Mouse (Mus musculus) thymus, adult 2 months (tissue): ENCODE results near the gene BC049352. TPM values are rescaled to one million over a fixed set of nuclear protein-coding genes. Genes with fewer than 3 reads are reported as not detected.

Experiments used
- DNase-seq: peaks from one replicate; pipeline ENCODE4 v3.0.0; 2021
- H3K27ac ChIP-seq: fragments of 200-500 bp; 2 replicates; pipeline ENCODE4 v1.5.1; 2012; ENCODE audit warnings: low read length, control low read depth; ENCODE audit not compliant: control insufficient read depth, insufficient read depth
- H3K27me3 ChIP-seq: fragments of 200-500 bp; 2 replicates; pipeline ENCODE4 v1.6.1; 2012; ENCODE audit warnings: mild to moderate bottlenecking, low read length, moderate library complexity, mixed read lengths; ENCODE audit not compliant: control insufficient read depth, insufficient read depth
- H3K36me3 ChIP-seq: fragments of 200-500 bp; 2 replicates; pipeline ENCODE4 v1.6.1; 2012; ENCODE audit warnings: mild to moderate bottlenecking, low read length, moderate library complexity; ENCODE audit not compliant: control insufficient read depth, insufficient read depth
- H3K4me1 ChIP-seq: fragments of 200-500 bp; replicated peaks from 2 replicates; pipeline ENCODE4 v1.6.1; 2012; ENCODE audit warnings: low read length; ENCODE audit not compliant: control insufficient read depth, insufficient read depth
- H3K4me3 ChIP-seq: fragments of 200-500 bp; 2 replicates; pipeline ENCODE4 v1.5.1; 2012; ENCODE audit warnings: mild to moderate bottlenecking, low read length, control low read depth, moderate library complexity; ENCODE audit not compliant: control insufficient read depth, insufficient read depth
- CTCF ChIP-seq: fragments of 200-500 bp; IDR thresholded peaks from 2 replicates; pipeline ENCODE4 v1.5.1; 2012; ENCODE audit warnings: mild to moderate bottlenecking, control low read depth, low read length, moderate library complexity, borderline replicate concordance; ENCODE audit not compliant: control insufficient read depth, poor library complexity, insufficient read depth; ENCODE audit errors: extremely low read depth
- POLR2A ChIP-seq: fragments of 200-500 bp; IDR thresholded peaks from 2 replicates; pipeline ENCODE4 v1.6.1; 2012; ENCODE audit warnings: mild to moderate bottlenecking, low read length, control low read depth, moderate library complexity; ENCODE audit not compliant: control insufficient read depth, poor library complexity, insufficient read depth; ENCODE audit errors: extremely low read depth
- whole genome bisulfite sequencing: fragments of 180-500 bp; shearing (Covaris S2); methylation state at CpG from one replicate; pipeline ENCODE4 v1.1.7; 2018; 5-methylcytosine and 5-hydroxymethylcytosine counted together
- polyA plus RNA-seq: library from polyadenylated mRNA; depleted of rRNA; stranded (reverse); fragments of >200 nt; gene quantifications from 2 replicates; pipeline ENCODE4 v1.2.3, GENCODE M21; 2012; rRNA removed

BC049352 gene
- polyA plus RNA-seq, 1 experiment: 4.5 TPM

DNA sequence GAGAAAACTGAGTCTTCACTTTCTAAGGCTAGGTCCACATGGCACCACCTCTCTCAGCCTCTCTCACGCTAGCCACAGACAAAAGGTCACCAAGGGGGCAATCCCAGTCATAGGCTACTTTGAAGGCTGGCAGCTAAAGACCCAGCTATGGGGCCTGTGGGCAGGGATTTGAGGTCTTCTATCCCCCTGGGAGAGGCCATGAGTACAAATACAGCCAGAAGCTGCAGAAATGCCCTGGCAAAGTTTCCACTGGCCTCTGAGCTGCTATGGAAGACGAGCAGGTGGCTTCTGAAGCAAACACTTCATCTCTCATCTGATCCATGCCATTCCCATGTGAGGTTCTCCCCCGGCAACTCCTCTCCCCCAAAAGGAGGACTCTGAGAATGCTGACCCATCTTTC is 98.3 kb downstream of the BC049352 start:
- H3K27me3 ChIP-seq: no peaks in the 10 kb centered on the region
- TF ChIP-seq CTCF: no peak
- TF ChIP-seq POLR2A: no peak
- H3K27ac ChIP-seq: no peak overlapping the region
- H3K4me3 ChIP-seq: no peak overlapping the region
- H3K4me1 ChIP-seq: peaks cover 26% of the 10 kb centered on the region
- DNase-seq: no peak
- no peaks in the 10 kb centered on the region for H3K36me3 ChIP-seq
- WGBS: 88% methylated on average over 3 of the region's 3 CpGs

DNA sequence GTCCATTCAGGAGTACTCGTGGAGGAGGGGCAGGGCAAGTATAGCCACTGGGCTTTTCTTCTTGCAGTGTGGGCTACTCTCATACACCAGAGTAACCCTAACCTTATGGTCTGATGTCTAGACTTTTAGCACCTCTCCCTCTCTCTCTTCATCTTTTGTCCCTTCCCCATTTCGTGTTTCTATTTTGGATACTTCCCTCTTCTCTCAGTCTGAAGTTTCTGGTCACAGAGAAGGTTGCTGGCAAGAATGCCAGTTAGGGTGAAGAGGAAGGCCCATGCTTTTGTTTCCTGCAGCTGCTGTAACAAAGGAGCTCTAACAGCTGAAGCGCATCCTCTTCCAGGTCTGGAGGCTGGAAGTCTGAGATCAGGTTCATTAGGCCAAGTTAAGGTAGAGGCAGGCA is 99.1 kb downstream of the BC049352 start:
- 43% methylated on average over 3 of the region's 3 CpGs for WGBS
- Histone ChIP-seq H3K27me3 (no peaks in the 10 kb centered on the region), H3K4me3 (no peak overlapping the region), H3K27ac (no peak overlapping the region), H3K36me3 (no peaks in the 10 kb centered on the region), H3K4me1 (peaks cover 24% of the 10 kb centered on the region)
- no peak for TF ChIP-seq POLR2A
- TF ChIP-seq CTCF: no peak
- DNase-seq: no peak

DNA sequence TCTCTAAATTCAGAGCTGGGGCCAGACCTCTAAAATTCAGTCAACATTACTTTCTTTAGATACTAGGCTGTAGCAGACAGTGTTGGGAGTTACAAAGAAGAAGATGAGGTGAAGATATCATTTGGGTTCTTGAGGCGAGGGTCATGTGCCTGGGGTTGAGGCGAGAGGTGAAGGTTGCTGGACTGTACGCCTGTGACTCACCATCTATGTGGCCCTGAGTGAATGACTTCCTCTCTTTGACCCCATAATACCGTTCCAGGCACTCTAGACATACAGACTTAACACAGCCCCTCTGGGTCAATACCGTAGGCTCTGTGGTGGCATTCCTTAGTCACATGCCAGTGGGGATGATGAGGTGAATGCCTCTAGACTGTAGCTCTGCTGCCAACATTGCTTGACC is 100.7 kb downstream of the BC049352 start:
- peaks cover 24% of the 10 kb centered on the region for H3K4me1 ChIP-seq
- no peaks in the 10 kb centered on the region for H3K36me3 ChIP-seq
- no peak for DNase-seq
- TF ChIP-seq CTCF (no peak), POLR2A (no peak)
- no peaks in the 10 kb centered on the region for H3K27me3 ChIP-seq
- no peak overlapping the region for H3K4me3 ChIP-seq
- no peak overlapping the region for H3K27ac ChIP-seq
- 92% methylated on average over 5 of the region's 5 CpGs for WGBS

DNA sequence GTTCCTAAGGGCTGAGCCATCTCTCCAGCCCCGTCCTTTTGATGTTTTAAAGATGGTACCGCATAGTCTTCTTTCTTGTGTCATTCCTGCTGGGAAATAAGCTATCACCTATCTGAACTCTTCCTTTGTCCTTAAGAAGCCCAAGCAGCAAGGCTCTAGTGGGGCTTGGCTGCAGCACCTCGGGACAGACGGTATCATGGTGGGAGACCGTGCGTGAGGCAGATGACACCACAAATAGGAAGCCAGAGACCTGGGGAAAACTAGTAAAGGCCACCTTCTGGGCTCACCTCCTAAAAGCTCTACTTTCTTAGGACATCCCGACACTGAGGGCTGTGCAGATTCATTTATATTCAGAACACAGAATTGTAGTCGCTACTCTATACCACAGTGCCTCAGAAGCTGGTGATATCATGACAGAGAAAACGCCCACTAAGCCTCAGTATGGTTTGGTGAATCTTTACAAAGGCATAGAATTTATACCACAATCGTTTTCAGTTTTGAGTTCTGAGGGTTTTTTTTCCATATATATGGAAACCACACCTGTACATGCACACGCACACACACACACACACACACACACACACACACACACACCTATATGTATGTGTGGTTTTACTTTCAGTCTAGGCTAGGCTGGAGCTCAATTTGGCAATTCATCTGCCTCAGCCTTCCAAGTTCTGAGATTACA is 109.8 kb downstream of the BC049352 start:
- Histone ChIP-seq H3K4me3 (no peak overlapping the region), H3K27me3 (no peaks in the 10 kb centered on the region), H3K27ac (no peak overlapping the region), H3K4me1 (peaks cover 17% of the 10 kb centered on the region), H3K36me3 (no peaks in the 10 kb centered on the region)
- TF ChIP-seq CTCF: no peak
- TF ChIP-seq POLR2A: no peak
- DNase-seq: no peak
- 40% methylated on average over 11 of the region's 11 CpGs for WGBS

DNA sequence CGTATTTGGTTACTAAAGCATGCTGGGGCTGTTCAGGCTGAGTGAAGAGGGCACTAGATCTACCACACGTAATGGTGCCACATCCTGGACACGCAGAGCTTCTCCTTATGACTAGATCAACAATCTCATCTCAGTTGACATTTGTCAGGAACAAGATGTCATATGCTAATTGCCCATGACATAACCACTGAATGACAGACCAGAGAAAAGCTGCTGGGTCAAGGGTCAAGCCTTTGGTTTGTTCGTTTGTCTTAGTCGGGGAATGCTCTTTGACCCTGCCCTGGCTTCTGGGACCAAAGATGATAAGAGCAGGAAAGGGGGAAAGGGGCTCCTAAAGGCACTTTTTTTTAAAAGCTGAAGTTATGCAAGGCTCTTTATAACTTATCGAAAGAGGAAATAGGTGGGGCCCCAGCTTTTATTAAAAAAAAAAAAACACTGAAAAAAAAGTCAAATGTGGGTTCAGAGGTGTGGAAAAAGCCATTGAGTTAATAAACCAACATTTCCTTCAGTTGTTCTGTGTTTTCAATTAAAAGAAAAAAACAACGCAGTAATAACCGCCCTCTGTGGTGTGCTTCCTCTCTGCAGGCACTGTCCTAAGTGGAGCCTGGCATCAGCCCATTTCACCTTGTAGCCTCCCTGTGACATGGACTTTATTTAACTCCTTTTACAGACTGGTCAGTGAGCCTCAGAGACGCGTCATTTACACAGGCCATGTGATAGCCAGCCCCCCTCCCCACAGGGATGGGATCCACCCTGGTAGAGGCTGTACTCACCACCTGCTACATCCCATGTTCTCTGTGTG is 112.6 kb downstream of the BC049352 start:
- Histone ChIP-seq H3K4me3 (no peak overlapping the region), H3K27me3 (no peaks in the 10 kb centered on the region), H3K36me3 (no peaks in the 10 kb centered on the region), H3K4me1 (peaks cover 17% of the 10 kb centered on the region), H3K27ac (no peak overlapping the region)
- no peak for TF ChIP-seq CTCF
- no peak for TF ChIP-seq POLR2A
- no peak for DNase-seq
- 21% methylated on average over 10 of the region's 10 CpGs for WGBS

DNA sequence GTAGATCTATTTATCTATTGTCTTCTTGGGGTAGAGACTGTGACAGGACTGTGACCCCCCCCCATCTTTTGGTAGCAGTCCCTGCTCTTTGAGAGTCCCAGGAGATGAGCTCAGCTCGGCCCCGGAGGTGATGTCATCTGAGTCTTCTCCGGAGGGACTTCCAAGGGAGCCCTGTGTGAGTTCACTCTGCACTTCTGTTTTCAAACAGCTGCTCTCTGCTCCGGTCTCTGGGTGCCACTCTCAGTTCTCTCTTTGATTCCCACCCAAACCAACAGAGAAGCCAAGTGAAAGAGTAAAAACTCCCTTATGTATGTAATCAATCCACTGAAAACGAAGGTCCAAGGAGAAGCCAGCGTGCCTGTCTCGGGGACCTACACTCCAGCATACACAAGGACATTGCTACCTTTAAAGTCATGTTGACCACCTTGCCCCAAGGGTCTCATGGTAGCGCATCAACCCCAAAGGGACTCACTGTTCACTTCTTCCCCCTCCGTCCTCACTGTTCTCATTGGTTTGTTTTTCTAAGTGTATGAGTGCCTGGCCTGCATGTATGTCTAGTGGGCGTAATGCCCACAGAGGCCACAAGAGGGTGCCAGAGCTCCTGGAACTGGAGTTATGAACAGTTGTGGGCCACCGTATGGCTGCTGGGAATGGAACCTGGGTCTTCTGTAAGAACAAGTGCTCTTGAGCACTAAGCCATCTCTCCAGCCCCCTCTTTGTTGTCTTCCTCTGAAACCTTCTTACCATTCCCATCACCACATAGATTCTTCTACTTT is 117.6 kb downstream of the BC049352 start:
- H3K36me3 ChIP-seq: no peaks in the 10 kb centered on the region
- no peaks in the 10 kb centered on the region for H3K27me3 ChIP-seq
- H3K4me1 ChIP-seq: peaks cover 9% of the 10 kb centered on the region
- TF ChIP-seq POLR2A: no peak
- TF ChIP-seq CTCF: peak; percentile 78; the same call in 1 of the 2 replicates
- peak overlapping the region; percentile 8; the same call in 1 of the 2 replicates for H3K27ac ChIP-seq
- 76% methylated on average over 11 of the region's 11 CpGs for WGBS
- no peak overlapping the region for H3K4me3 ChIP-seq
- peak; percentile 67 for DNase-seq

Other genes with a start within 250 kb of the BC049352 start
- 23.0 and 23.7 TPM in 2 replicates for gene Ube4a, start 216.4 kb upstream of the BC049352 start, polyA plus RNA-seq
- 183 and 216 TPM in 2 replicates for gene Cd3g, start 201.6 kb upstream of the BC049352 start, polyA plus RNA-seq
- gene Cd3d, start 200.2 kb upstream of the BC049352 start, polyA plus RNA-seq: 214 and 262 TPM in 2 replicates
- gene Cd3e, start 172.4 kb upstream of the BC049352 start, polyA plus RNA-seq: 343 and 451 TPM in 2 replicates
- gene Mpzl2, start 142.2 kb upstream of the BC049352 start, polyA plus RNA-seq: 10.1 and 11.6 TPM in 2 replicates
- gene Mpzl3, start 126.8 kb upstream of the BC049352 start, polyA plus RNA-seq: 5.3 and 7.3 TPM in 2 replicates
- 2.5 and 3.5 TPM in 2 replicates for gene Jaml, start 102.8 kb upstream of the BC049352 start, polyA plus RNA-seq
- gene Scn2b, start 64.2 kb upstream of the BC049352 start, polyA plus RNA-seq: 5.2 and 9.8 TPM in 2 replicates
- 20.5 and 26.2 TPM in 2 replicates for gene Scn4b, start 43.6 kb upstream of the BC049352 start, polyA plus RNA-seq
- 7.4 and 16.1 TPM in 2 replicates for gene Tmprss4, start 22.1 kb downstream of the BC049352 start, polyA plus RNA-seq
- gene Il10ra, start 87.1 kb downstream of the BC049352 start, polyA plus RNA-seq: 23.9 and 36.8 TPM in 2 replicates
- 0.62 and 1.2 TPM in 2 replicates for gene Tmprss13, start 137.1 kb downstream of the BC049352 start, polyA plus RNA-seq
- gene Fxyd6, start 188.2 kb downstream of the BC049352 start, polyA plus RNA-seq: 5.4 and 8.9 TPM in 2 replicates
- 220 and 236 TPM in 2 replicates for gene Fxyd2, start 217.7 kb downstream of the BC049352 start, polyA plus RNA-seq
- 11.3 and 12.4 TPM in 2 replicates for gene Dscaml1, start 244.6 kb downstream of the BC049352 start, polyA plus RNA-seq